Mouse (Mus musculus) kidney, embryonic 15.5 days (tissue): Measurements from ENCODE around the gene Plod2. TPM values are rescaled to one million over a fixed set of nuclear protein-coding genes. Genes with fewer than 3 reads are reported as not detected.

ENCODE experiments used
- ATAC-seq: fragments of 200-750 bp; cut with Nextera tagmentation; replicated peaks from 2 replicates; pipeline ENCODE4 v1.8.0; 2017; ENCODE audit warnings: moderate TSS enrichment; ENCODE audit not compliant: low FRiP score
- H3K27ac ChIP-seq: fragments of 300-500 bp; sonication (generic); 2 replicates; pipeline ENCODE4 v1.5.1; 2015; ENCODE audit warnings: mild to moderate bottlenecking, inconsistent platforms
- H3K27me3 ChIP-seq: fragments of 300-500 bp; sonication (generic); 2 replicates; pipeline ENCODE4 v1.6.1; 2015; ENCODE audit warnings: inconsistent platforms
- H3K36me3 ChIP-seq: fragments of 300-500 bp; sonication (generic); 2 replicates; pipeline ENCODE4 v1.6.1; 2015; ENCODE audit warnings: inconsistent platforms
- H3K4me1 ChIP-seq: fragments of 300-500 bp; sonication (generic); 2 replicates; pipeline ENCODE4 v1.6.1; 2015; ENCODE audit warnings: inconsistent platforms
- H3K4me2 ChIP-seq: fragments of 300-500 bp; sonication (generic); 2 replicates; pipeline ENCODE4 v1.6.1; 2015; ENCODE audit warnings: moderate library complexity, mild to moderate bottlenecking, inconsistent platforms
- H3K4me3 ChIP-seq: fragments of 300-500 bp; sonication (generic); replicated peaks from 2 replicates; pipeline ENCODE4 v1.5.1; 2015; ENCODE audit warnings: mild to moderate bottlenecking, inconsistent platforms
- H3K9ac ChIP-seq: fragments of 300-500 bp; sonication (generic); 2 replicates; pipeline ENCODE4 v1.6.1; 2015; ENCODE audit warnings: mild to moderate bottlenecking, inconsistent platforms
- H3K9me3 ChIP-seq: fragments of 300-500 bp; sonication (generic); replicated peaks from 2 replicates; pipeline ENCODE4 v1.6.1; 2016; ENCODE audit warnings: inconsistent platforms
- WGBS: fragments of 180-500 bp; shearing (Covaris S2); methylation state at CpG from one replicate; pipeline ENCODE4 v1.1.7; 2015; ENCODE audit warnings: mixed read lengths; 5-methylcytosine and 5-hydroxymethylcytosine counted together
- polyA plus RNA-seq: library from polyadenylated mRNA; unstranded; fragments of >200 nt; fragmentation: Nextera tagmentation; extraction: Ambion mirVana; gene quantifications from 2 replicates; pipeline ENCODE4 v1.2.1, GENCODE M21; 2015

Plod2 gene
- polyA plus RNA-seq, 1 experiment from 2014 or later, result 41.9 TPM

- Histone ChIP-seq H3K4me1 (peaks cover 56% of the 10 kb centered on the region), H3K4me2 (peak overlapping the region; percentile 73), H3K9ac (no peak overlapping the region), H3K27ac (no peak overlapping the region), H3K36me3 (peaks cover 5% of the 10 kb centered on the region), H3K9me3 (no peaks in the 10 kb centered on the region), H3K27me3 (no peaks in the 10 kb centered on the region), H3K4me3 (no peak overlapping the region)
- no peak for ATAC-seq
- 82% methylated on average over 1 of the region's 1 CpGs for WGBS
These were observed 2.1 kb downstream of the Plod2 start for GRCm38 (mm10) chr9:92544146-92544545.

- no peak overlapping the region; the same call in 1 of the 2 replicates for H3K27ac ChIP-seq
- no peak overlapping the region for H3K4me3 ChIP-seq
- H3K9ac ChIP-seq, result no peak overlapping the region
- WGBS, result 63% methylated on average over 6 of the region's 6 CpGs
- 0 out of 2 replicates have a peak overlapping the region, but pooled peaks have one; percentile 11 for H3K4me2 ChIP-seq
- no peaks in the 10 kb centered on the region for H3K27me3 ChIP-seq
- peaks cover 5% of the 10 kb centered on the region; the same call in 1 of the 2 replicates for H3K36me3 ChIP-seq
- peaks cover 62% of the 10 kb centered on the region for H3K4me1 ChIP-seq
- no peak for ATAC-seq
- H3K9me3 ChIP-seq, result no peaks in the 10 kb centered on the region
These were observed 3.0 kb downstream of the Plod2 start for GRCm38 (mm10) chr9:92545021-92545420.

GRCm38 (mm10) chr9:92546446-92546845, 4.4 kb downstream of the Plod2 start:
- Histone ChIP-seq H3K4me2 (no peak overlapping the region), H3K9ac (no peak overlapping the region), H3K4me3 (no peak overlapping the region), H3K9me3 (no peaks in the 10 kb centered on the region), H3K4me1 (peaks cover 58% of the 10 kb centered on the region), H3K36me3 (peaks cover 5% of the 10 kb centered on the region; the same call in 1 of the 2 replicates), H3K27ac (peak overlapping the region; percentile 56), H3K27me3 (no peaks in the 10 kb centered on the region)
- WGBS, result 63% methylated on average over 8 of the region's 8 CpGs
- ATAC-seq, result no peak

- no peak for ATAC-seq
- Histone ChIP-seq H3K9me3 (no peaks in the 10 kb centered on the region), H3K4me1 (peaks cover 54% of the 10 kb centered on the region), H3K36me3 (peaks cover 5% of the 10 kb centered on the region; the same call in 1 of the 2 replicates), H3K9ac (no peak overlapping the region), H3K27me3 (no peaks in the 10 kb centered on the region), H3K27ac (no peak overlapping the region), H3K4me2 (no peak overlapping the region), H3K4me3 (no peak overlapping the region)
- 31% methylated on average over 2 of the region's 2 CpGs for WGBS
These were observed 5.1 kb downstream of the Plod2 start for GRCm38 (mm10) chr9:92547106-92547505.

- no peak overlapping the region for H3K4me2 ChIP-seq
- H3K4me1 ChIP-seq, result peaks cover 54% of the 10 kb centered on the region
- 92% methylated on average over 7 of the region's 7 CpGs for WGBS
- no peaks in the 10 kb centered on the region for H3K27me3 ChIP-seq
- H3K36me3 ChIP-seq, result peaks cover 5% of the 10 kb centered on the region; the same call in 1 of the 2 replicates
- no peak for ATAC-seq
- H3K9ac ChIP-seq, result no peak overlapping the region
- no peaks in the 10 kb centered on the region for H3K9me3 ChIP-seq
- H3K27ac ChIP-seq, result no peak overlapping the region
- H3K4me3 ChIP-seq, result no peak overlapping the region
These were observed 5.8 kb downstream of the Plod2 start for GRCm38 (mm10) chr9:92547821-92548220.

GRCm38 (mm10) chr9:92548603-92549002, 6.6 kb downstream of the Plod2 start:
- no peaks in the 10 kb centered on the region for H3K27me3 ChIP-seq
- no peak overlapping the region for H3K4me2 ChIP-seq
- 68% methylated on average over 9 of the region's 9 CpGs for WGBS
- H3K36me3 ChIP-seq, result peaks cover 5% of the 10 kb centered on the region; the same call in 1 of the 2 replicates
- H3K4me1 ChIP-seq, result peaks cover 47% of the 10 kb centered on the region
- H3K27ac ChIP-seq, result no peak overlapping the region
- H3K4me3 ChIP-seq, result no peak overlapping the region
- no peaks in the 10 kb centered on the region for H3K9me3 ChIP-seq
- no peak overlapping the region for H3K9ac ChIP-seq
- no peak for ATAC-seq

- Histone ChIP-seq H3K27ac (no peak overlapping the region), H3K4me2 (no peak overlapping the region), H3K36me3 (peaks cover 5% of the 10 kb centered on the region; the same call in 1 of the 2 replicates), H3K4me3 (no peak overlapping the region), H3K9me3 (no peaks in the 10 kb centered on the region), H3K4me1 (peaks cover 41% of the 10 kb centered on the region), H3K9ac (no peak overlapping the region), H3K27me3 (no peaks in the 10 kb centered on the region)
- WGBS, result 83% methylated on average over 11 of the region's 11 CpGs
- ATAC-seq, result no peak
These were observed 7.9 kb downstream of the Plod2 start for GRCm38 (mm10) chr9:92549811-92550490.

- no peak overlapping the region for H3K4me2 ChIP-seq
- ATAC-seq, result no peak
- no peaks in the 10 kb centered on the region for H3K9me3 ChIP-seq
- H3K4me3 ChIP-seq, result no peak overlapping the region
- H3K27me3 ChIP-seq, result no peaks in the 10 kb centered on the region
- peaks cover 43% of the 10 kb centered on the region for H3K4me1 ChIP-seq
- WGBS, result 52% methylated on average over 2 of the region's 2 CpGs
- H3K27ac ChIP-seq, result no peak overlapping the region
- no peak overlapping the region for H3K9ac ChIP-seq
- H3K36me3 ChIP-seq, result peaks cover 5% of the 10 kb centered on the region; the same call in 1 of the 2 replicates
These were observed 9.0 kb downstream of the Plod2 start for GRCm38 (mm10) chr9:92550981-92551380.

GRCm38 (mm10) chr9:92551666-92552065, 9.6 kb downstream of the Plod2 start:
- H3K36me3 ChIP-seq, result peaks cover 5% of the 10 kb centered on the region; the same call in 1 of the 2 replicates
- no peak overlapping the region for H3K4me3 ChIP-seq
- H3K9me3 ChIP-seq, result no peaks in the 10 kb centered on the region
- peaks cover 36% of the 10 kb centered on the region for H3K4me1 ChIP-seq
- 68% methylated on average over 4 of the region's 4 CpGs for WGBS
- no peak overlapping the region for H3K4me2 ChIP-seq
- no peaks in the 10 kb centered on the region for H3K27me3 ChIP-seq
- H3K27ac ChIP-seq, result no peak overlapping the region
- no peak for ATAC-seq
- H3K9ac ChIP-seq, result no peak overlapping the region

GRCm38 (mm10) chr9:92552691-92553090, 10.7 kb downstream of the Plod2 start:
- no peak overlapping the region for H3K4me2 ChIP-seq
- WGBS, result 64% methylated on average over 3 of the region's 3 CpGs
- no peak overlapping the region for H3K27ac ChIP-seq
- H3K9me3 ChIP-seq, result no peaks in the 10 kb centered on the region
- no peaks in the 10 kb centered on the region for H3K27me3 ChIP-seq
- peaks cover 5% of the 10 kb centered on the region; the same call in 1 of the 2 replicates for H3K36me3 ChIP-seq
- H3K4me1 ChIP-seq, result peaks cover 33% of the 10 kb centered on the region
- no peak for ATAC-seq
- no peak overlapping the region for H3K4me3 ChIP-seq
- no peak overlapping the region for H3K9ac ChIP-seq

GRCm38 (mm10) chr9:92555006-92555958, 13.3 kb downstream of the Plod2 start:
- no peak overlapping the region for H3K4me2 ChIP-seq
- H3K27ac ChIP-seq, result no peak overlapping the region
- no peak overlapping the region for H3K9ac ChIP-seq
- H3K9me3 ChIP-seq, result no peaks in the 10 kb centered on the region
- H3K4me3 ChIP-seq, result no peak overlapping the region
- 60% methylated on average over 6 of the region's 6 CpGs for WGBS
- ATAC-seq, result peak; percentile 66
- H3K36me3 ChIP-seq, result no peaks in the 10 kb centered on the region
- H3K4me1 ChIP-seq, result peaks cover 28% of the 10 kb centered on the region
- no peaks in the 10 kb centered on the region for H3K27me3 ChIP-seq

- H3K36me3 ChIP-seq, result no peaks in the 10 kb centered on the region
- no peak for ATAC-seq
- no peaks in the 10 kb centered on the region for H3K27me3 ChIP-seq
- H3K4me3 ChIP-seq, result no peak overlapping the region
- no peak overlapping the region for H3K27ac ChIP-seq
- no peak overlapping the region for H3K4me2 ChIP-seq
- H3K4me1 ChIP-seq, result peaks cover 37% of the 10 kb centered on the region
- no peak overlapping the region for H3K9ac ChIP-seq
- 63% methylated on average over 8 of the region's 8 CpGs for WGBS
- no peaks in the 10 kb centered on the region for H3K9me3 ChIP-seq
These were observed 17.7 kb downstream of the Plod2 start for GRCm38 (mm10) chr9:92559750-92560149.
